Mouse (Mus musculus) gastrocnemius, adult 8-10 months (tissue): ENCODE measurements around the gene Jagn1. TPM values are rescaled to one million over a fixed set of nuclear protein-coding genes. Genes with fewer than 3 reads are reported as not detected.

Experiments
- DNase-seq, 2 experiments: peaks; one replicate each; pipeline ENCODE4 v3.0.0; 2022; ENCODE audit warnings: low spot score in 2 of 2
- total RNA-seq, 4 experiments: library from RNA; stranded (reverse); gene quantifications; 2 replicates each; pipeline ENCODE4 v1.2.4; 2022

Gene Jagn1
- total RNA-seq, 4 experiments from 2014 or later: 27.4 to 30.4 (median 29.1) TPM

DNA sequence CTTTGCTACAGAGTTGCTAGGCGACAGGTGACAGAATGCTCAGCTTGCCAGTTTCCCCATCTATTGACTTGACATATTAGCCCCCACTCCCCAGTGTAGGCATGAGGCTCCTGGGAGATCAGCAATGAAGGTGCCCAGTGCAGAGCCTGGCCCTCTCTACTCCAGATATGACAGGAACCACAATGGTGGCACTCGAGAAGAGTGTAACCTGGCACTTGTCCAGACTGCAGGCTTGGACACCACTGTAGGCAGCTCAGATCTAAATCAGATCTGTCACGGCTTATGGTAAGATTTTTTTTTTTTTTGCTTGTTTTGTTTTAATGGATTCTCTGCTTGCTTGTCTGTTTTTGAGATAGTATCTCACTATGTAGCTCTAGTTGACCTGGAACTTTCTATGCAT, 8.7 kb upstream of the Jagn1 start:
- DNase-seq: no peak

DNA sequence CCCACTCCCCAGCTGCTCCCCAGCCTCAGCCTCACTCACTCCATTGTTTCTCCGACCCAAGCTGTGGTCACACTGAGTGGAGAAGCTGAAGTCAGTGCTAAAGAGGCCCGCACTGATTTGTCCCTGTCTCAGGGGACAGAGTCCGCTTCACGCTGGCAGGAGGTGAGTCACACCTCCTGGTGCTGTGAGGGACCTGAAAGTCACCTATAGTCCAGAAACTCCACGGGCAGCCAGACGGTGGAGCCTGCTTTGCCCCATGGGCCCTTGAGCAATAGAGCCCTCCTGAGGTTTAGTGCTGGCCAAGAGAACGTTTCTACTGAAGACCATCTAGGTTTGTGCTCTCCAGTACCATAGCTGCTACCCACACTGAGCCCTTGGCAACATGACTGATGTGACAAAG, 7.7 kb upstream of the Jagn1 start:
- no peak for DNase-seq

DNA sequence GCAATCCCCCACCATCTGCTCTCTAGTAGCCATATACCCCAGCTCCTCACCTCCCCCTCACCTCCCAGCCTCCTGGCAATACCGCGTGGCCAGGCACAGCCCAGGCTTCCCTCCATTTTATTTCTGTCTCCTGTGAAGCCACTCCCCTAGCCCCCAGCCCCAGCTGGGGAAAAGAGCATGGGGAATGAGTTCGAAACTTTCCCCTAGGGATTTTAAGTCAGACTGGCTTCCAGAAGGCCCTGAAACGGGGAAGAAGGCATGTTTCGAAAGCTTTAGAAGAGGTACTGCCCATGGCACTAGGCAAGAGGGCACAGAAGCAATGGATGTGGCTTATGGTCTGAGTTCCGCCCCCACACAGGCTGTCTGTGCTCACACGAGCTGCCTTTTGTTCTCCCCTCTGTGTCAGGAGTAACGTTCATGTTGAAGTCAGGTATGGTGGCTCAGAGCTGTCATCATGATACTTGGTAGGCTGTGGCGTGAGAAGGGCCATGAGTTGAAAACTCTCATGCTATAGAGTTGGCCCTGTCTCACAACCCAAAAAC, 6.6 kb upstream of the Jagn1 start, which contains the start of gene Cidec:
TSS of gene Cidec (minus strand) at position 97 of the 542 bp plus-strand sequence.
- no peak for DNase-seq

DNA sequence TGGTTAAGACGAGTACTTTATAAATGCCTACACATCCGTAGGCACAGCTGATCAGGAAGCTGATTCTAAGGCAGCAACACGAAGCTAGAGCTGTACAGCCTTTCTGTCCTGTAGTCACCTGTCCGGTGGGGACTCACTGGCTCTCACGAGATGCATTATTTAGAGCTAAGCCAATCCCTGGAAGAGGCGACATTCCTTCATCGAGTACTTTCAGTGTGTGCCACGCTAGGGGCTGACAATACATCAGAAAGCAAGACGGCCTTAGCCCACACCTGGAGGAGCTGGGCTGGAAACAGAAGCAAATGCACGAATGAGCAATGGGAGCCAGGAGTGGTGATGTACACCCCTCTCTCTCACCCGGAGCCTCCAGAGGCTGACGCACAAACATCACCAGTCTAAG, 5.2 kb upstream of the Jagn1 start:
- no peak for DNase-seq

DNA sequence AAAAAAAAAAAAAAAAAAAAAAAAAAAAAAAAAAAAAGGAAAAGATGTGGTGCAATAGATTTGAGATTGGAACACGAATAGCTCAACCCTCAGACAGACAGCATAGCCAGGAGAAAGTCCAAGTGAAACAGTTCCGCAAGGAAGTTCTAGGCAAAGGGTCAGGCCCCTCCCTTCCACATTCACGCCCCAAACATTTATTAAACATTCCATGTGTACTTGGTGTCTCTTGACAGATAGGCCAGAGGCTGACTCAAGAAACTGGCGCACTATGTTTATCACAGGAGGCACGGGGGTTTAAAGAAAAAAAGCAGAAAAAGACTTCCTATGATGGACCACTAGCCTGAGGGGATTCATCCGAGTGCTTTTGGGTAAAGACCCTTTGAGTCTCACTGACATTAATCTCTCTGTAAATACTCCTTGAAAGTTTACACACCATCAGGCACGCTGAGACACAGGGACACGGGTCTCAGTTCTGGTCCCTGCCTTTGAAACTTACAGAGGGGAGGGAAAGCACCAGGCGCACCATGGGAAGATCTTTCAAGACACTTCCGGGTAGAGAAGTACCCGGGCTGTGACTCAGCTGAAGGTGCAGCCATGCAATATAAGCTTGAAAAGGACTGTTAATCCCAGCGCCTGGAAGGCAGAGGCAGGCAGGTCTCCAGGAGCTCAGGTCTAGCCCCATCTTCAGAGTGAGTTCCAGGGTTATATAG, 3.5 kb upstream of the Jagn1 start:
- DNase-seq: no peak

DNA sequence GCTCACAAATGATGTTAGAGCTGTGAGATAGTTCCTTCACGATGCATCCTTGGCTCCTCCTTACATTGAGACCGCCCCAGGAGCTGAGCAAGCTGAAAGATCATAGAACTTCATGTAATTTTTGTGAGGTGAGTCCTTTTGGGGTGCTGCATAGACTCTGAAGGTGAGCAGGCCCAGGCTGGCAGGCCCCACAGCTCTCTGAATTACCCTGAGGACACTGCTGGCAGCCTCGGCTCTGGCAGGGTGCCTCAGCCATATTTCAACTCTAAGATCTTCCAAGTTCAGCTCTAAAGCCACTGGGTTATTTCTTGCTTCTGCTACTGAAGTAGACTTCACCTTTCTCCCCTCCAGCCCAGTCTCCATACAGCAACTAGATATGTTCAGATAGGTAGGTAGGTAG, 1.7 kb upstream of the Jagn1 start:
- DNase-seq: no peak

DNA sequence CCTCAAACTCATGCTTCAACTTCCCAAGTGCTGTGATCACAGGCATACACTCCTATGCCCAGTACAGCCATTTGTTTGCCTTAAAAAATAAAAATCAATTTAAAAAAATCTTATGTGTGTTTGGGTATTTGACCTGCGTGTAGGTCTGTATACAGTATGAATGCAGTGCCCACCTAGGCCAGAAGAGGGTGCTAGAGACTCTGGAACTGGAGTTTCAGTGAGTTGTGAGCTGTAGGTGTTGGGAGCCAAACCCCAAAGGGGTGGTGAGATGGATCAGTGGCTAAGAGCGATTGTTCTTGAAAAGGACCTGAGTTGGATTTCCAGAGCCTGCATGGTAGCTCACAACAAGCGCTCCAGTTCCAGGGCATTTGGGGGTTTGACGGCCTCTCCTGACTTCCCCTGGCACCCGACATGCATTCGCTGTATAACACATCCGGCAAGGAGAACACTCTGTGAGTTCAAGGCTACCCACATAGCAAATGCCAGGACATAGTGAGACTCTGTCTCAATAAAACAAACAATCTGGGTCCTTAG, 1.2 kb upstream of the Jagn1 start:
- peak; percentile 63 to 69 for DNase-seq

DNA sequence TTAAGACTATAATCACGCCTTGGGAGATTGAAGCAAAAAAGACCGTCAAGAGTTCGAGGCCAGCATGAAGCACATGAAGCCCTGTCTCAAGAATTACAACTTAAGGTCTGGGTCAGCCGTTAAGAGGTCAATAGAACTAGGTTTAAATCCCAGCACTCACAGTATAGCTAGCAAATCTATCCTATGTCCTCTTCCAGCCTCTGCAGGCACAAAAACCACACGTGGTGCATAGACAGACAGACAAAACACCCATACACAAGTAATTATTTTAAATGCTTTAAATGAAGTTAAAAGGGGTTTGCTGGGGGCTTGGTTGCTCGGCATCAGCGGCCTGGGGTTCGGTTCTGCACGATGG, 305 bp upstream of the Jagn1 start:
- DNase-seq: no peak

DNA sequence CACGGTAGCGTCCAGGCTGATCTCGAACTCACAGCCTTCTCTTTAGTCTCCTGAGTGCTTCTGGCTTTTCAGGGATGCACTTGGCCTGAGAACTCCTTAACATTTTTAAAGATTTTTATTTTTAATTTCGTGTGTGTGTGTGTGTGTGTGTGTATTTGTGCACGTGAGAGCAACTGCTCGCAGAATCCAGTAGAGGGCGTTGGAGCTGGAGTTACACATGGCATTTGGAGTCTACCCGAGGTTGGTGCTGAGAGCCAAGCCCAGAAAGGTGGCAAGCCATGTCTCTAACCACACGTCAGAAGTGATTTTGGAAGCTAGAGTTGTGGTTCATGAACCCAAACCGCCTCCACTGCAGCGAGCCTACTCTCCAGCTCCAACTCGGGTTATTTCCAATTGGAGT, 722 bp downstream of the Jagn1 start:
- no peak for DNase-seq

DNA sequence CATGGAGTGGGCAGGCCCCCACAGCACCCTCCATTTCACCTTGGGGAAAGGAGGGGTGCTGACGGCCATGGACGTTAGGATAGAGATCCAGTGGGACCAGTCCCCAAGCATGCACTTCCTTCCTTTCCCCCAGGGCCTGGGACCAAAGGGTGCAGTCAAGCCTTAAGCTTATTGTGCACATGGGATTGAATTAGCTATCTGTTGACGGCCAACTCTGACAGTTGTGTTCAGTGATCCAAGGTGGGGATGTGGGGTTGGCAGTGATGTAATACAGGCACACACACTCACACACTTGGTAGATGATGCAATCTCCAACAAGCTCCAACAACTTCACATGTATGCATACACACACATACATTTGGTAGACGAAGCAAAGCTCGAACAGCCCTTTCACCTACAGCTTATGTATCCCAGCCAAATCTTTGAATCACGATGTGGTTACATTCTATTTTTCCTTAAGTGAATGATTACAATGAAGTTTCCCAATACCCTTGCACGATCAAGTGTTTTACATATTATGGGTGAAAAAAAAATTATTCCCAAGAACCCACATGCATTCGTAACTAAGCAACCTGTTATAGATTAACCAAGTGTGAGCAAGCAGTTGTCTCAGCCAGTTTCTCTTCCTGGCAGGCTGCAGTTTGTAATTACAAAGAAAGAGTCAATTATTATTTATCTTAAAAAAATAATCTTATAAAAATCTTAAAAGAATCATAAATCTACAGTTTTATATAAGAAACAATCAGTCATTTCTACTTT, 2.0 kb downstream of the Jagn1 start:
- no peak for DNase-seq

DNA sequence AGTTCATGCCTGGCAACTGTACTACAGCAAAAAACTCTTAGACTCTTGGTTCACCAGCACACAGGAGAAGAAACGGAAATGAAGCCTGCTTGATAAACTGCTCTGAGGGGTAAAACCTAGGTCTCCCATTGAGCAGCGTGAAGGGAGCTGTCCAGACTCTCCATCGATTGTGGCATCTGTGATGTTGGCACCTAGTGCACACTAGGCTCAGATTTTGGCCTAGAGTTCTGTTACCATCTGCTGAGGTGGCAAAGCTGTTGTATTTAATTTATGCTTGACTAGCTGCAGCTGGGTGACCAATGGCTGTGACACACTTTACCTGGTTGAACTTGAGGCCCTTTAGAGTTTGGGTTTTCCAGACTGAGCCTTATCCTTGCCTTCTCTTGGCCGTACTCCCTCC, 5.3 kb downstream of the Jagn1 start:
- DNase-seq: no peak

DNA sequence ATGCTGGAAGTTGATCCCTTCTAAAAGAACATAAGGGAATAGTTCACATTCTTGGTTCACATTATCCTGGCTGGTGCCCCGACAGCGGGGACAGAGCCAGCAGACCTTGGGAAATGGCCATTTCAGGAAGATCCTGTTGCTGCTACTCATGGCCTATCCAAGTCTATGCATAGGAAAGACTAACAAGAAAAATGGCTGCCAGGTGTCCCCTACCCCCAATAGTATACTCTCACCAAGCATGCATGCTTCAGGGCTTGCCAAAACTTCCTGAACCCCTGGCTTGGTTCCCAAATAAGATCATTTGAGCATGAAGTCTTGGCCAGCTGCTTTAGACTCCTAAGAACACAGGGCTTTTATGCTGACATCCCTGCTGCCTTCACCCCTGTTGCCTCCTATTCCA, 9.5 kb downstream of the Jagn1 start:
- DNase-seq: no peak

DNA sequence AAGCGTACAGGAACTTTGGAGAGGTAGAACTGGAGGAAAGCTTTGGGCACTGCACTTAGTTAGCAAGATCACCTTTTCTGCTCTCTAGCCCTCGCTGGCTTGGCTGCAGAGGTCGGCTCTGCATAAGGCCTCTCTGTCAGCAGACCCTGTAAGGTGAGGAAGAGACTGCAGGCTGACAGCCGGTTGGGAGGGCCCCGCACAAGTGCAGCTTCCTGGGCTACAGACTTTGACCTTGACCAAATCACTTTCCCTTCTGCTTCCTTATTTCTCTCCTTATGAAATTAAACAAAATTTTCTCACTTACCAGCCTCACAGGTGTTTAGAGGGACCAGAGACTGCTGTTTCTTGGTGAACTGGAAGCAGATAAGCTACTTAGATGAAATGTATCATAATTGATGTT, 12.6 kb downstream of the Jagn1 start:
- DNase-seq: no peak

DNA sequence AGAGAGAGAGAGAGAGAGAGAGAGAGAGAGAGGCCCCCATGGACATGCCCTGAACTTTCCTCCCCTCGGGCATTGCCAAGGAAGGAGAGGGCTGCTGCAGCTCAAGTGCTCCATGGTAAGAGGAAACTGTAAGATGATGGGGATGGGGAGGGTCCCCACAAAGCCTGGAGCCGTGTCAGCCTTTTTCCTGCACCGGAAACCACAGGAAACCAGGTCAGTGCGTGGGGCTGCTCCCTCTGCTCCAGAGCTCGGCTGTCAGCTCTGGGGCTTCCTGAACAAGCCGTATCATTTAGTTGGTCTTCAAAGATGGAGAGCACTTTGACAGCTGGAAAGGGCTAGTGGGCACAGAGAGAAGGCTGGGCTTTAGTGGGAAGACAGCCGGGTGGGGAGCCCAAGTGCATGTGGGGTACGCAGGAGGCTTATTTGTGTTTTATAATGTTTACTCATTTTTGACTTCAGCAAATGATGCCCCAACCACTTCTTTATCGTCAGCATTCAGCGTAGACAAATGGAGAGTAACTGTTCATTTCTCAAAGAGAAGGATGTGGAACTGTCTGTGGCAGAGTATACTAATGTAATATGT, 15.7 kb downstream of the Jagn1 start, which contains the start of gene Il17re:
TSS of gene Il17re (plus strand) at position 533 of the 583 bp plus-strand sequence.
- no peak for DNase-seq

DNA sequence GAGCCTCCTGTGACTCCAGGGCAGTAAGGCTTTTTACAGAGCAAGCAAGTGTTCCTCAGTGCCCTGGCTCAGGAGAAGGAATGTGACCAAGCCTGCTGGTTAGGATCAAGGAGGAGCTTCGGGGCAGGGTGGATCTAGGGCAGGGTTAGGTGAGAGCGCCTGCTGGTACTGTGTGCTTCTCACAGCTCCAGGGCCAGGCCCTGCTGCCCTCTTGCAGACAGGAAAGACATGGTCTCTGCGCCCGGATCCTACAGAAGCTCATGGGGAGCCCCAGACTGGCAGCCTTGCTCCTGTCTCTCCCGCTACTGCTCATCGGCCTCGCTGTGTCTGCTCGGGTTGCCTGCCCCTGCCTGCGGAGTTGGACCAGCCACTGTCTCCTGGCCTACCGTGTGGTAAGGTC, 16.3 kb downstream of the Jagn1 start:
- DNase-seq: no peak

DNA sequence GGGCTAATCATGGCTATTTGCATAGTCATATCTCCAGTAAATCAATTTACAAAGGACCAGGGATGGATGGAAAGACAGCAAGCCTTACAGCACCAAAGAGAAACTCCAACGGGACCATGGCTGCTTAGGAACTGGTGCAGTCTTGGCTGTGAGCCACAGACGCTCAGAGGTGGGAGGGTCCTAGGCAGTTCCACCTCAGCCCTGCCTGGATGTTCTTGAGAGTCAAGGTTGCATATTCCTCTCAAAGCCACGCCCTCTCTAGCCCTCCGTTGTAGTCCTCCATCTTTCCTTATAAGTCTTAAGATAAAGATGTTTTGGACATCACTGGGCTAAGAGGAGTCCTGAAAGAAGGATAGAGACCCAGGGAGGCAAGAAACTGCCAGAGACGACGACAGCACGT, 21.7 kb downstream of the Jagn1 start:
- DNase-seq: no peak

DNA sequence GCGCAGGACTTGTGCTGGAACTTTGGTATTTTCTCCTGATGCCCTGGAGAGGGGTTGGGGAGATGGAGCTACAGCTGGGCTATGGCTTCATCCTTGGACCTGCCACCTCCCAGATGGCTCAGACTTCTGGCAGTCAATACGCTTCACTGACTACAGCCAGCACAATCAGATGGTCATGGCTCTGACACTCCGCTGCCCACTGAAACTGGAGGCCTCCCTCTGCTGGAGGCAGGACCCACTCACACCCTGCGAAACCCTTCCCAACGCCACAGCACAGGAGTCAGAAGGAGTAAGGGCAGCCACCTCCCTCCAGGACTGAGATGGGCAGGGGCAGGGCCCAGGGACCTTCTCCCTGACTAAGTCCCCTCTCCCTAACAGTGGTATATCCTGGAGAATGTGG, 23.2 kb downstream of the Jagn1 start:
- no peak for DNase-seq

DNA sequence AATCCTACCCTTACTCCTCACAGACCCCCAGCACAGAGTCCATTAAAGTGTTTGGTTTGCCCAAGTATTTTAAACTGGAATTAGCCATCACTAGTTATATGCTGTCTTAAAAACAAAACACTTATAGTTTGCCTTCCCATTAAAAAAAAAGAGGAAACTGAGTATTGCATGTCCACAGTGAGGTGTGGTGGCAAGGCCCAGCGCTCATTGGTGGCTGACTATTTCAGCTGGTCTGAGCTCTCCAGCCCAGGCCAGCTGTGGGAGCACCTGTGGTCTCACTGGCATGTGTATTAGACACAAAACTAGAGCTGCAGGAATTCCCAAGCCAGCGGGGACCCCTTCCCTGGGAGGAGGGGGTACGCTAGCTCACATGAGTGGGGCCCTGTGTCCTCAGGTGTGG, 26.1 kb downstream of the Jagn1 start:
- no peak for DNase-seq

DNA sequence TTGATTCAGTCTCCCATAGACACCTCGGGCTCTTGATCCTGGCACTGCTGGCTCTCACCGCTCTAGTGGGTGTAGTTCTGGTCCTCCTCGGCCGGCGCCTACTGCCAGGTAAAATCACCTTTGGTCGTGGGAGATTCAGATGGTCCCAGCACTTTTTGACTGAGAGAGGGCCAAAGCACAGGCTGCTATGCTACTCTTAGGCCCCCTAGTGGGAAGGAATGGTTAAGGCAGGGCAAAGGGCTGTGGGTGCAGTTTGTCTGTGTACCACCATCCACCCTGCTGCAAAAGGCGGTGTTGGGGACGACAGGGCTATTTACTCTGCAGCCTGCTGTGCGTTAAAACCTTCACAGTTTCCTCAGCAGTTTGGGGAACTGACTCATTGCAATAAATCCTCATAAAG, 26.7 kb downstream of the Jagn1 start:
- DNase-seq: peak; percentile 54 to 57

DNA sequence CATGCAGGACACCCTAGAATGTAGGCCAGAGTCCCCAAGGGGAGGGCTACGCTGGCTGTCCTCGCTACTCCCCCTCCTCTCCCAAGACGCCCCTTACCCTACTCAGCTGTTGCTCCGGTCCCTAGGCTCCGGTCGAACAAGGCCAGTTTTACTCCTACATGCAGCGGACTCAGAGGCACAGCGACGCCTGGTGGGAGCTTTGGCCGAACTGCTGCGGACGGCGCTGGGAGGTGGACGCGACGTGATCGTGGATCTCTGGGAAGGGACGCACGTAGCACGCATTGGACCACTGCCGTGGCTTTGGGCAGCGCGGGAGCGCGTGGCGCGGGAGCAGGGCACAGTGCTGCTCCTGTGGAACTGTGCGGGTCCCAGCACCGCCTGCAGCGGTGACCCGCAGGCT, 27.1 kb downstream of the Jagn1 start:
- DNase-seq: peak; percentile 58 to 70

DNA sequence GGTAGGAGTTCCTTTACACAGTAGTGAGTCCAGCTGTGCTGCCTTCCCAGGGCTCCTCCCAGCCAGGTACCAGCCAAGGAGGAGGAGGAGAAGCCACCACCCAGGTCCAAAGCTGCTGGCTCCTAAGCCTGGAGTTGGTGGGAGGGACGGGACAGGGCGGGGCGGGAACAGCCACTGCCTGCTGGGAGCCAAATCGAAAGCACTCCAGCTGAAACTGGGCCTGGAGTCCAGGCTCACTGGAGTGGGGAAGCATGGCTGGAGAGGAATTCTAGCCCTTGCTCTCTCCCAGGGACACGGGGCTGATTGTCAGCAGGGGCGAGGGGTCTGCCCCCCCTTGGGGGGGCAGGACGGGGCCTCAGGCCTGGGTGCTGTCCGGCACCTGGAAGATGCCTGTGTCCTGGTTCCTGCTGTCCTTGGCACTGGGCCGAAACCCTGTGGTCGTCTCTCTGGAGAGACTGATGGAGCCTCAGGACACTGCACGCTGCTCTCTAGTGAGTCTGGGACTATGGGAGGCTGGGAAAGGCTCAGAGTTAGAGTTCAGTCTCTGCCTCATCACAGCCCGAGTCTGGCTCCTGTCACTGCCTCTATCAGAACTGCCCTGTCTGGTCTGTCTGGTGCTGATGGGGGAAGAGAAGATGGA, 29.0 kb downstream of the Jagn1 start, which contains the start of gene Il17rc:
TSS of gene Il17rc (plus strand) at position 131 of the 640 bp plus-strand sequence.
- DNase-seq: peak; percentile 39 to 40

DNA sequence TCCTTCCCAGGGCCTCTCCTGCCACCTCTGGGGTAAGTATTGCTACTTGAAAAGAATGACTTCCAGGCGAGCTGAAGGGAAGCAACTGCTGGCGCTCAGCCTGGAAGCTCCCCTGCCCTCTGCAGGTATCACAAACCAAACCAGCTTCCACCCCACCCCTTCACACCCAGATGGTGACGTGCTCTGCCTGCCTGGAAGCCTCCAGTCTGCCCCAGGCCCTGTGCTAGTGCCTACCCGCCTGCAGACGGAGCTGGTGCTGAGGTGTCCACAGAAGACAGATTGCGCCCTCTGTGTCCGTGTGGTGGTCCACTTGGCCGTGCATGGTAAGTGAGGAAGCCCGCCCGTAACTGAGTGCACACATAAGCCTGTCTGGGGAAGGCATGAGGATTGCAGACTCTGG, 29.7 kb downstream of the Jagn1 start:
- no peak for DNase-seq
